Mouse (Mus musculus) embryo, embryonic 10.5 days (tissue): Measurements from ENCODE around the gene Tesmin.

Source experiments
- DNase-seq: peaks from one replicate; pipeline ENCODE4 v3.0.0-alpha.2; 2015; ENCODE audit warnings: low spot score

The Tesmin gene

GRCm38 (mm10) chr19:3388629-3389057, at the start of gene Tesmin:
Tesmin (plus strand) TSS chr19:3388857.
- peak; percentile 89 for DNase-seq

- no peak for DNase-seq
Measured at GRCm38 (mm10) chr19:3339187-3339586, 49.5 kb upstream of the Tesmin start.

GRCm38 (mm10) chr19:3341021-3341420, 47.6 kb upstream of the Tesmin start:
- no peak for DNase-seq

DNA sequence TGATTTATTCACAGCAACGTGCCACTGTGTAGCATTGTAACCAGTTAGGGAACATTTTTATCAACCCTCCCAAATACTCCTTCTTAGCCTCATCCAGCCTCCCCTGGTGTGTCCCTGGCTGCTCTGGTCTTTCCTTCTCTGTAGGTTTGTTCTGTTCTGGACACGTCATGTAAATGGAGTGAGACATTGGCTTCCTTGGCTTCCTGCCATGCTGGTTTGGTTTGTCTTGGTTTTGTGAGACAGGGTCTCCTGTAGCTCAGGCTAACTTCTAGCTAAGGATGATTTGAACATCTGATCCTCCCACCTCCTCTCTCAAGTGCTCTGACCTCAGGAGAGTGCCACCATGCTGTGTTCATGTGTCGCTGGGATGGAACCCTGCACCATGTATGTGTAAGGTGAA, 44.7 kb upstream of the Tesmin start:
- no peak for DNase-seq

GRCm38 (mm10) chr19:3344636-3345544, 43.8 kb upstream of the Tesmin start:
- DNase-seq = no peak

DNA sequence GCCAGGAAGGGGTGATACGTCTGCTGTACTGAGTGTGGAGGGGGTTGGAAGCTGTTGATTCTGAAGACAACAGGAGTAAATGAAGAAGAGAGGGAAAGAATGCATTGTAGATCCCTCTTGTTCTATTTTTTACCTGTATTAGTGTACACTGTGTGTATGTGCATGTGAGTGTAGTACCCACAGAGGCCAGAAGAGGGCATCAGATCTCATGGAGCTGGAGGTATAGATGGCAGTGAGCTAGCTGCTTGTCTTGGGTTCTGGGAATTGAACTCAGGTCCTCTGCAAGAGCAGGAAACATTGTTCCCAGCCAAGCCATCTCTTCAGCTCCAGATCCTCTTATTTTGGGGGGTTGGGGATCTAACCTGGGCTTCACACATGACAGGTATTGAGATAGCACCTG, 40.9 kb upstream of the Tesmin start:
- DNase-seq = no peak

DNA sequence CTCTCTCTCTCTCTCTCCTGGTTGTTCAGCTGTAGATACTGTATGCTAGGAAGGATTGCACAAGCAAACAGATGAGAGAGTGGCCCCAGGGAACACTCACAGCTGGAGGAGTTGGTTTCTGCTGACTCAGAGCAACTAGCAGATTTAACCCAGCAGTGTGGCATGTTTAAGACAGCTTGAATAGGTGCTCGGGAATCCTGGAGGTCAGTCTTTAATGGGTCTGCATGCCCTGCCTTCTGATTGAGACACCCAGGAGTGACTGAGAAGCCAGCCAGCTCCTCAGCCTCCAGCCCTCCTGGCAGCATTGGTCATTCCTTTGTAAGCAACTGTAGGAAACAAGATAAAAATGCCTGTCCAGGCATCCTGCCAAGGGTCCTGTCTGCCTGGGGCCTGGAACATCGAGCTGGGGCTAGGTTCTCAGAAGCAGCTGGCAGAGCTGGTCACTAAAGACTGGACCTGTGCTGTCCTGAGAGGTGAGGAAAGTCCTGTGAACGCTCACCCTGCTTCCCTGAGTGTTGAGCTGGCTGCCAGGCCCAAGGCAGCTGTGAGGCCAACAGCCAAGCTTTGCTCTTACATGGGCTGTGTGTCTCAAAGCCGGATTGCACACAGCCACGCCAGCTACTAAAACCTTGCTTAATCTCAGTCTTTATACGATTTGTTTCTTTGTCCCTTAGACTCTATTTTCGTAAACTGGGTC, 35.1 kb upstream of the Tesmin start:
- DNase-seq = no peak

DNA sequence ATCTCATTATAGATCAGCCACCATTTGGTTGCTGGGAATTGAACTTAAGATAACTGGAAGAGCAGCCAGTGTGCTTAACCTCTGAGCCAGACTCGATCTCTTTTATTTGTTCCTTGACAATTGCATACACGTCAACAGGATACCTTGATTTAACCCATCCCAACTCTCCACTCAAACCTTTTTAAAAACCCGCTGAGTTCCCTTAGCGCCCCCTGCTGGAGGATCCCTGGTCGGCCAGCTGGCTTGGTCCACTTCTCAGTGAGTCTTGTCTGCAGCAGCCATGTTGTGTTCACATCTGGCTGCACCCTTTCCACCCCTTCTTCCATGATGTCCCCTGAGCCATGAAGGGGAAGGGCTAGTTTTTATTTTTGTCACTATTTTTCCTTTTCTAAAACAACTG, 33.6 kb upstream of the Tesmin start:
- peak; percentile 16 for DNase-seq

GRCm38 (mm10) chr19:3356516-3356915, 32.1 kb upstream of the Tesmin start:
- no peak for DNase-seq

- DNase-seq = no peak
Measured at GRCm38 (mm10) chr19:3357620-3358019, 31.0 kb upstream of the Tesmin start.

DNA sequence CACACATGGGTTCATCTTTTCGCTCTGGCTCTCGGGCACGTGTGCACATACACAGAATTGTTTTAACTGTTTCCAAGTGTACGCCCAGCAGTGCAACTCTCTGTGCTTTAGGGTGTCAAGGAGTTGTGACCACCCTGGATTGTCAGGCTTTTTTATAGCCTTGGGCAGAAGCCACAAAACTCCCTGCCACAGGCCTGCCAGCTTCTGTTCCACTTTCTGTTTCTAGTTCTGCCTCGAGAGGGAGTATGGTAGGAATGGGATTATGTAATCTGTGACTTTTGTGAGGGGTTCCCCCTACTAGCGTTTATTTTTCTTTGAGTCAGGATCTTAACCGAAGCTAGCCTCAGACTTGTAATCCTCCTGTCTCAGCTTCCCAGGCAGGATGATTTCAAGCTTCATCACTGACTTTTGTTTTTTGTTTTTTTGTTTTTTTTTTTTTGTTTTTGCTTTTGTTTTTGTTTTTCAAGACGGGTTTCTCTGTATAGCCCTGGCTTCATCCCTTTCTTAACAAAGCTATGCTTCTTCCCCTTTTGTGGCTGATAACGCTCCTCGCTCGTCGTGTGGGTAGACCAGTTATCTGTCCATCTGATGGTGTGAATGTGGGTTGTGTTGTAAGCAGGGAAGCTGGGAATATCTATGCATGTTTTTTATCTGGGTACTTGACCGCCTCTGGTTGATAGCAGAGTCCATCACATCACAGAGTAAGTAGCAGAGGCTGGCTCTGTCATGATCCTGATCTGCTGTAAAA, 28.6 kb upstream of the Tesmin start:
- DNase-seq = no peak

DNA sequence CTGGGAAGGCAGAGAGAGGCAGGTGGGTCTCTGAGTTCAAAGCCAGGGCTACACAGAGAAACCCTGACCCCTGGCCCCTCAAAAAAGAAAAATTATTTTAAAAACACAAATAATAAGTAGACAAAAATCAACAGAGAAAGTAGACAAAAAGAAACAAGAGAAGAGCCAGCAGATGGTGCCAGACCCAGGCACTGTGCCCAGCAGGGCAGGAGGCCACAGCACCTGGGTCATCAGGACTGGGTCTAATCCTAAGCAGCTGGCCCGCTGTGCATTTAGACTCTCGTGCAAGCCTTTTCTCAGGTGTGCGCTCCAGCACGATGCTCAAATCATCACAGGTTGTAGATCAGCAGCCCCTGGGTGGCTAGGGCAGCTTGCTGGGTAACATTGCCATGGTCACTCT, 25.1 kb upstream of the Tesmin start:
- no peak for DNase-seq

DNA sequence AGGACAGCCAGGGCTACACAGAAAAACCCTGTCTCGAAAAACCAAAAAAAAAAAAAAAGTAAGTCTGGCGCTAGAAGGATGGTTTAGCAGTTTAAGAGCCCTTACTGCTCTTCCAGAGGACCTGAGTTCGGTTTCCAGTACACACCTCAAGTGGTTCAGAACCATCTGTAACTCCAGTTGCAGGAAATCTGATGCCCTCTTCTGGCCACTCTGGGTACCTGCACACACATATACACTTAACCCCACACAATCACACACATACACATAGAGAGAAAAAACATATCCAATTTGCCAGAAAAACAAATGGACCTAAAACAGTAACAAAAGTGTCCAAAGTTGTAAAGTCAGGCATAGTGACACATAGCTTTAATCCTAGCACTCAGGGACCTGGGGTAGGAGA, 23.6 kb upstream of the Tesmin start:
- no peak for DNase-seq

GRCm38 (mm10) chr19:3368276-3368675, 20.4 kb upstream of the Tesmin start:
- DNase-seq = no peak

DNA sequence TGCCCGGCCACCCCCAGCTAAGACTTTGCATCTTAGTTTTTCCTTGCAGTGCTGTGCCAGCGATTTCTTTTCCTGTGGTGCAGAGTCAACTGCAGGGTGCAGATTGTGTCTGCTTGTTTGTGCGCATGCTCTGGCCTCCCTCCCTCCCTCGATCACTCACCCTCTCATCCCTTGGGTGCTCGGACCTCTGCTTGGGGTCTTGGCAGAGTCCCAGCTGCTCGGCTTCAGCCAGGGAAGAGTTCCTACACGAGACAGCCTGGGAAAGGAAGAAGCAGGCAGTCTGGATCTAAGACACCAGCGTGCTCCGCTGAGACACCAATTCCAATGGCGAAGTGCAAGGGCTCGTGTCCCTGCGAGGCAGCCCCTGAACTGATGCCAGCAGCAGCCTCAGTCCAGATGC, 15.3 kb upstream of the Tesmin start:
- DNase-seq = no peak

GRCm38 (mm10) chr19:3374028-3374427, 14.6 kb upstream of the Tesmin start:
- no peak for DNase-seq

- no peak for DNase-seq
Measured at GRCm38 (mm10) chr19:3375945-3376495, 12.6 kb upstream of the Tesmin start.

GRCm38 (mm10) chr19:3376966-3377715, 11.5 kb upstream of the Tesmin start:
- DNase-seq = no peak

DNA sequence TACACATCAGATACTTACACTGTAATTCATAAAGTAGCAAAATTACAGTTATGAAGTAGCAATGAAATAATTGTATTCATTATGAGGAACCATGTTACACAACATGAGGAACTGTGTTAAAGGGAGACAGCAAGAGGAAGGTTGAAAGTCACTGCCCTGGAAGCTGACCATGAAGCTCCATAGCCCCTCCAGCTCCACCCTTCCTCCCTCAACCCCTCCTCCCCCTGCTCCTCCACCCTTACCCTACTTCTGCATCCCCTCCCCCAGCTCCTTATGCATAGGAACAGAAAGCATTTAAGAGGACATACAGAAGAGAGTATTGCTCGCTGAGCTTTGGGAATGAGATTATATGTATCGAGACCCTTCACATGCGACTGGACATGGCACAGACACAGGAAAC, 10.0 kb upstream of the Tesmin start:
- no peak for DNase-seq

- DNase-seq = no peak
Measured at GRCm38 (mm10) chr19:3388061-3388460, 596 bp upstream of the Tesmin start.

DNA sequence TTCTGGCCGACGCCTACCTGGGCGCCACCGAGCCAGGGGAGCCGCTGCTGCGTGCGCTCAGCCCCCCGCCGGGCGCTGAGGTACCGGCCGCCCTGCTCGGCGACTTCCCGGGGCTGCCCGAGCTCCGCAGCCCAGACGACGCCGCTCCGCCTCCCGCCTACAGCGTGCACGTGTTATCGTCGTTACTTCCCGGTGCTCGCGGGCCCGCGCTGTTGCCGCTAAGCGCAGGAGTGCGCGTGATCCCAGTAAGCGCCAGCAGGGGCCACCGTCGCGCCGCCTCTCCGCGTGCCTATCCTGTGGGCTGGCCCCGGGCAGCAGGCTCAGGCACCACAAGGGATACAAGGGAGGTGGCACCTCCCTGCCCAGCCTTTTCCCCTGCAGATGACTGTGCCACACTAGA, 432 bp downstream of the Tesmin start:
- peak; percentile 84 for DNase-seq

DNA sequence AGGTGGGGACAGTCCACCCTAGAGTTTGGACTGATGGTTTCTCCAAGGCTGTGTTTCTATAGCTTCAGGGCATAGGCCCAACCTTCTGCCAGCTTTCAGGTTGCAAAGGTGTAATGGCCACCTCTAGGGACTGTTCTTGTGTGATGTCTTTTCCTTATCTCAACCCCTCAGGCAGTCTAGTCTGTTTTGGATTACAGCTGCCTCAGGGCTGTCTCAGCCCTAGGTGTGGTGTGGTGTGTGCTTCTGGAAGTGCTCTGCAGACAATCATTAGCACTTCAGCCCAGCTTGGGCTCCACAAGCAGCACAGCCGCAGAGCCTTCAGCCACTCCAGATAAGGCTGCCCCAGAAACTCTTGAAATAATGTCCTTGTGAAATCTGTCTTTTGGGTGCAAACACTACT, 3.7 kb downstream of the Tesmin start:
- no peak for DNase-seq
